Mouse (Mus musculus): ENCODE results near the gene Ank.

DNA sequence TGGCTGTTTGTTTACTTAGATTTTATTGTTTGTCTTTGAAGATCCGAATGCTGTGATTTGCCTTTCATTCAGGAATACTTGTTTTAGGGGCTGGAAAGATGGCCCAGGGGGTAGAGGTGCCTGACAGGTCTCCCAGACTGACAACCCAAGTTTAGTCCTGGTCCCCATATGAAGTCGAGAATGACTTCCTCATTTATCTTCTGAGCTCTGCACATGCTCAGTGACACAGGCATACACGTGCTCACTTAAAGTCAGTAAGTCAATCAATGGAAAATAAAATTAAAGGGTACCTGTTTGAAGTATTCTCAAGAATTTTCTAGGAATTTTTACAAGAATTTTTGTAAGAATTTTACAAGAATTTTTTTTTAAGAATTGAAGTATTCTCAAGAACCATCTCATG, 66.6 kb downstream of the Ank start:
- TF ChIP-seq CTCF (IDR thresholded peaks at IDR 0.05) (no peak), EP300 (IDR thresholded peaks at IDR 0.05) (no peak)
